Mouse (Mus musculus) kidney, postnatal 36 days (tissue): ENCODE results near the gene Klrb1c.
"Not testable (repeated sequence)": the region's sequence is repeated elsewhere in the genome, so short reads cannot be mapped to it uniquely, and the experiment has no call there.

Experiments used
- DNase-seq, 2 experiments: peaks; one replicate each; pipeline ENCODE4 v3.0.0; 2021 to 2022; ENCODE audit warnings: mixed read lengths in 2 of 2

Gene Klrb1c

DNA sequence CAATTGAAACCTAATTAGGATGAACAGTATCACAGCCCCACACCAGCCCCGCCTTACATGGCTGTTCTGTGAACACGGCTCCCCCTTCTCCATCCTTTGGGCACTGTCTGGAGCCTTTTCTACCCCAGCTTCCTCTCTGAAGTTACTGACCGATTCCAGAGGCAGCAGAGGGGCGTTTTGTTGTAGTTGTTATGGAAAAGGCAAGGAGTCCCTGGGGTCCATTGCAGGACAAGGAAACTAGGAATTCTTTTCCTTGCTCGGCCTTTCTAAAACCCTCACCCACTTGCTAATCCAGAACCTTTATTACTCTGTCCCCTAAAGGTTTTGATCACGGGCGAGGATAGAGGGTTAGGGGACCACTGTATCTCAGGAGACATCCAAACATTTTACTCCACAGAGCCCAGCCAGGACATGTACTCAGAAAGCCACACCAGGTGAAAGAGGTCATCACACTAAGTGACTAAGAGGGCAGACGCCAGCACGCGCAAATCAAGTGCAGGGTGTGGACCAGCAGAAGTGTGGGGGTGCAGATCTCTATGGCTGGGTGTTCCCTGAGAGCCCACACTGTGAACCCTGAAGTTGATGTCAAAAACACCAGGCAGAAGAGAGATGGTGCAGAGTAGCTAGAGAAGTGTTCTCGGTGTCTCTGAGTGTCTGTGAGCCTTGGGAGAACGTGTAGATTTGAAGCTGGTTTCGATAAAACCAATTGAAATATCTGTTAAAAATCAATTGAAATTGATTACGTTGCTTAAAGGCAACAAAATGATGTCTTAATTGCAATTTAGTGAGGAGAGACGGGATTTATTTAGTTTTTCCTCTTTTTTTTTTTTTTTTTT is 9.1 kb upstream of the Klrb1c start:
- peak; percentile 5 to 7 for DNase-seq

DNA sequence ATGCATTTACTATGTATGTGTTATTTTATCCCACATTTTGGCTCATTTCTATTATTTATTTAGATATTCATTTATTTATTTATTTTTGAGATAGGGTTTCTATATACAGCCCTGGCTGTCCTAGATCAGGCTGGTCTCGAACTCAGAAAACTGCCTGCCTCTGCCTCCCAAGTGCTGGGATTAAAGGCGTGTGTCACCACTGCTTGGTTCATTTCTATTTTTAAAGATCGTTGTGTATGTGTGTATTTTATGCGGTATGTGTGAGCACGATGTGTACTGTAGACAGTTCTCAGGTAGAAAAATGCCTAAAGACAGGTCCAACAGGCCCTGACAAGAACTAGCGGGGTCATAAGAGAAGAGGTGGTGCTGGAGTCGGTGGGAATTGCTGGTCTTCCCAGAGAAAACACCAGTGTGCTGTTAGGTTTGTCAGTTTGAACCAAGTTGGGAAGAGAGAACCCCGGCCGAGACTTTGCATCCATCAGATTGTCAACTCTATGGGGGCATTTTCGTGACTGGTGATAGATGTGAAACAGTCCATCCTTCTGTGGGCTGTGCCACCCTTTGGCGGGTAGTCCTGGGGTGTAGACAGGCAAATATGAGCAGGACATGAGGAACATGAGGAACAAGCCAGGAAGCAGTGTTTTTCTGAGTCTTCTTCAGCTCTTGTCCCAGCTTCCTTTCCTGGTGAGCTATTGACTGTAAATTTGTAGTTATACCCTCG is 8.3 kb upstream of the Klrb1c start:
- DNase-seq, result no peak

DNA sequence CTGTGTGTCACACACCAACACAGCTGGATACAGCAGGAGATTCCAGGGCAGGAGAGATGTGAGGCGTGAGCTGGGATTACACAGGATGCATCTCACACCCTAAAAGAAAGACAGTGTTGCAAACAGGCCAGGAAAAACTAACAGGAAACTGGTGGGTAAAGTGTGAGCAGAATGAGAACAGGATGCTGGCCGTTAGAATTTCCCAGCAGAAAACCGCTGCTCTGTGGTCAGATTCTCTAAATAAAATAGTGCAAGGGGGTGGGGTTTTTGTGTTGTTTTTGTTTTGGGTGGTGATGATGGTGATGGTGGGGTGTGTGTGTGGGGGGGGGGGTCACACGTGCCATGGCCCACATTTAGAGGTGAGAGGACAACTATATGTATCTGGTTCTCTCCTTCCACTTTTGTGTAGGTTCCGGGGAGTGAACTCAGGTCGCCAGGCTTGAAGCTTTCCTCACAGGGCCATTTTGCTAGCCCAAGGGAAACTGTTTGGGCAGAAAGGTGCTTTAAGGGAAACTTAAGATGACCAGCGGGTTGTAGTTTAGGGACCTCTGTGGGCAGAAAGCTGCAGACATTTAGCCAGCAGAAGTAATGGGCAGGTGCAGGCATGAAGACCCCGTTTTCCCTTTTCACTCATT is 7.4 kb upstream of the Klrb1c start:
- DNase-seq, result no peak

DNA sequence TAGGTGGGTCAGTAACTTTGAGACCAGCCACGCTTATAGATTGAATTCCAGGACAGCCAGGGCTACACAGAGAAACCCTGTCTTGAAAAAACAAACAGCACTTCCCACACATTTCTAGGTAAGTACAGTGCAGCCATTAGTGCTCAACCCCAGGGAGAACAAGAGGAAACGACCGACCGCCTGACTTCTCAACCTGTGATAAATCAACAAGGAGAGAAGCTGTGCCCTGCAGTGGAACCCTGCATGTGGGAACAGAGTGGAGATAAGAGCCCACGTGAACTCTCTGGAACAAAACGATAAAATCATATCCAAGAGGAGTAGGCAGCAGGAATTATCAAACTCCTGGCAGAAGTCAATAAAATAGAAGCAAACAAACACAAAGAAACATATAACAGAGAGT is 4.7 kb upstream of the Klrb1c start:
- no peak for DNase-seq

DNA sequence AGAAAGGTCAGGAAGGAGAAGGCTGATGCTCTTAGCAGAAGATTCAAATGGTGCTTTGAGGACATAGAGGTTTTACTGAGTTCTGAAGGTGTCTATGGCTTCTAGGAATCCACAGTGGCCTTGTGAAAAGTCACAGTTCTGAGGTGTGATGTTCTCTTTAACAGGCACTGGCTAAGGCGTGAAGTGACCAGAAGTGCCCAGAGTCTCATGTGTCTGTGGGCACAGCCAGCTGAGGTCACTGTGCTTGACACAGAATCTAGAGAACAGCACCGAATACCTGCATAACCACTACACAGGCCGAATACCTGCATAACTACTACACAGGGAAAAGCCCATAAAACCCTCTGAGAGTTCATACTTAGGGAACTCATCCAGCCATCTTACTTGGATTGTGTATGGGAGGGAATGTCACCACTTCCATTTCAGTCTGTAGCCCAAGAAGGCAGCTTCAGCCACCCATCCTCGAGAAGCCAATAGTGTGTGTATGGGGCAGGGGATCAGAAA is 1.5 kb upstream of the Klrb1c start:
- DNase-seq, result not testable (repeated sequence)

DNA sequence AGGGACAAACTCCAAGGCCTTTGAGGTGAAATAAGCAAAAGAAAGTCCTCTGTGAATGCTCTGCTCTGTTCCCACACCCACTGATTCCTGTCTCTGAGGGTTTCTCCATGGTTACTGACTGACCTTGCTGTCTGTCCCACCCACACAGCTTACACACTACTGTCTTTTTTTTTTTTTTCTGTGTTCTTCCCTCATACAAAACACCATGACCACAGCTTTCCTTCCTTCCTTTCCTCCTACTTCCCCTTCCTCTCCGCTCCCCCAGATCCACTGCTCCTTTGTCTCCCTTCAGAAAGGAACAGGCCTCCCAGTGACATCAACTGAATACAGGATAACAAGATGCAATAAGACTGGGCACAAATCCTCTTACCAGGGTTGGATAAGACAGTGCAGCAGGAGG is 498 bp downstream of the Klrb1c start:
- no peak for DNase-seq

DNA sequence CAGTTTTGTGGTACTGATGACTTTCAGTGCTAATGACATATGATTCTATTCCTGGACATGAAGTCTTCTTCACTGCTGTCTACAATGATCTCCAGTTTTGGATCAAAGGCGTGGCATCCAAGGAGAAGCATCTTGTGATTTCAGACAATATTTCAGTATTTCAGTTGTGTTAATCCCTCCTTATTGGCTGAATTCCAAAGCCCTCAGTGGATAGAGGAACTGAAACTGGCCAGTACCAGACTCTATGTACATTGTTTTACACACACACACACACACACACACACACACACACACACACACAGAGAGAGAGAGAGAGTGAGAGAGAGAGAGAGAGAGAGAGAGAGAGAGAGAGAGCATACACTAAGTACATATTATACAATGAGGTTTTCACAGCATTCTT is 2.6 kb downstream of the Klrb1c start:
- not testable (repeated sequence) for DNase-seq

DNA sequence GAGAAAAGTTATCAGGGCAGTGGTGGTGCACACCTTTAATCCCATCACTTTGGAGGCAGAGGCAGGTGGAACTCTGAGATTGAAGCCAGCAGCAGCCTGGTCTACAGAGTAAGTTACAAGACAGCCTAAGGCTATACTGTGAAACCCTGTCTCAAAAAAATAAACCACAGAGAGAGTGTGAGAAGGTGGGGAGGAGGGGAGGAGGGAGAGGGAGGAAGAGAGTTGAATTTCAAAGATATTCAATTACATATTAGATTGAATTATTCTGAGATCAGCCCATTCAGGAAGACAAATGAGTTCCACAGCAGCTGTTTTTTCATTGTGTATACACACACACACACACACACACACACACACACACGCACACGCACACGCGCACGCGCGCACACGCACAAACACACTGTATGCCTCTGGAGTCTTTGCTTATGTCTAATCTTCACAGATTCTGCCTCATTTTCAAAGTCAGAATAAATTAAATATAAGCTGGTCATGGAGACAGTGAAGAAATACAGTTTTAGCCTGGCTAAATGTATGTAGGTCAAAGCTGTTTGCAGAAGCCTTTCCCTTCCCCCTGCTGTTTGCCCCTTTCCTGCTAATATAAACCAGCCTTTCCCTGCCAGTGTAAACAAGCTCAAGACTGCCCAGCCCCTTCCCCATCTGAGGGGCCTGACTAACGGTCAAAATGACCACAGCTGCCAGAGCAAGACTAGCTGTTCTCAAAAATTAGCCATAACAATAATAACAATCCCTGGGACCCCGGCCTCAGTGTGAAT is 19.3 kb downstream of the Klrb1c start:
- no peak for DNase-seq

DNA sequence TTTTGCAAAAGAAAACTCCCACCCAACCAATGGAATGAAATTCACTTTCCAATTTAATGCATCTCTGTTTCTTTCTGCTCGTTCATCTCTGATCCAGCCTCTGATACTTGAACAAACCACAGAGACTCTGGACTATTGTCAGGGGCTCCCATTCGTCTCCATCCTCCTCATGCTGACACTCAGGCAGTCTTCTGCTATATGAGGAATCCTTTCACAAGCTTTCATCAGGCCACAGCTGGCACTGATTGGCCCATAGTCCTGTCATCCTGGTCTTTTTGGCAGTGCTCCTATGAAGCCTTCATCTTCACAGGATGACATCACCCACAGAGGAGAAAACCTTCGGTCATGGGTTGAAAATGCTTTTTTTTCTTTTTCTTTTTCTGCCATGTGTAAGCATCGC is 21.0 kb downstream of the Klrb1c start:
- DNase-seq, result no peak

DNA sequence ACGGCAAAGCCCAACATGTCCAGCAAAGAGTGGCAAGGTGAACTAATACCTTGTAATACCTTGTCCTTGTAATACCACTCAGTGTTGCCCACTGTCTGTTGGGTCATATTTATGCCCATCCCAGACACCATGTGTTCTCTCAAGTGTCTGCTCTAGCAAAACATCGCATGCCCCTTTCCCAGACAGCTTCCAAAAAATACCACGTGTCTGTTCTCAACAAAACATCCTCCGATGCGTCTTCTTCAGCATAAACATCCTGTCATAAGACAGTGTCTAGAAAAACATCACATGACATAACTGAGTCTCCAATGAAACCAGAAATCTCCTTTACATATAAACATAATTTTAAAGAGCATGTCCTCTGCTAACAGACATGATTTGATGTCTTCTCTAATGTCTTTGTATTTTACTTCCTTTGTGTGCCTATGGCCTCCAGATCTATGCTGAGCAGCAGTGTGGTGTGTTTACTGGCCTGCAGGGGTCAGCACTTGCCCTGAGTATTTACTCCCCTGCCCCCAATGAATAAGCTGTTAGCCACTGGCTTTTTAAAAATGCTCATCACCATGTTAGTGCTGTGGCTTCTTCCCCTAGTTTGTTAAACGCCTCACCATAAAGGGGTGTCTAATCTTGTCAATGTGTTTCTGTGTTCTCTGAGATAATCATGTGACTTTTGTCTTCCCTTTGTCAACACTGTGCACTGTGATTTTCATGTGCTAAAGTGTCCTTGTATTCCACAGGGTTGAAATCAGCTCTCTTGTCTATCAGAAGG is 22.3 kb downstream of the Klrb1c start:
- peak; percentile 53 to 75 for DNase-seq

DNA sequence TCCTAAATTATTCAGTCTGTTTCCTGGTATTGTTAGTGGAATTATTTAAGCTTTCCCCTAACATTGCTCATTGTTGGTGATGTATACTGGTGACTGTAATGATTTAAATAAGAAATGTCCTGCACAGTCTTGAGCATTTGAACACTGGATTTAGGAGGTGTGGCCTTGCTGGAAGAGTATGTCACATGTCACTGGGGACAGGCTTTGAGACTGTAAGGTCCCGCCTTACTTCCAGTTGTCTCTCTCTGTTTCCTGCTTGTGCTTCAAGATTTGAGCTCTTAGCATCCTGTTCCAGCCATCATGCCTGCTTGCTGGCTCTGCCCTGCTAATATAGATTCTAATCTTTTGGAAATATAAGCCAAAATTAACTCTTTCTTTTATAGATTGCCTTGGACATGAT is 23.8 kb downstream of the Klrb1c start:
- DNase-seq, result no peak

DNA sequence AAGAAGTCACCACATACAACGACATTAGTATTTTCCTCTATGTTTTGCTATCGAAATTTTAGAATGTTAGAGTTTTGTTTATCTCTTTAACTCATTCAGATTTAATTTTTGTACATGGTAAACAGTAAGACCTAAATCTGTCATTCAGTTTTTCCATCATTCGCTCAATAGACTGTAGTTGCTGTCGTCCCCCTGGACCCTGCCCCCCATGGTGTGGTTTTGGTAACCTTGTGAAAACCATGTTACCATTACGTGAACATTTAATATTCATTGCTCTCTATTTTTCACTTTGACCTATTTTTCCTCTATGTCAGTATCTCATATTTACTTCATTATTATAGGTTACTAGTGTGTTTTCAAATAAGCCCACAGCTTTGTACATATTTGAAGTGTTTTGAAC is 24.4 kb downstream of the Klrb1c start:
- no peak for DNase-seq

DNA sequence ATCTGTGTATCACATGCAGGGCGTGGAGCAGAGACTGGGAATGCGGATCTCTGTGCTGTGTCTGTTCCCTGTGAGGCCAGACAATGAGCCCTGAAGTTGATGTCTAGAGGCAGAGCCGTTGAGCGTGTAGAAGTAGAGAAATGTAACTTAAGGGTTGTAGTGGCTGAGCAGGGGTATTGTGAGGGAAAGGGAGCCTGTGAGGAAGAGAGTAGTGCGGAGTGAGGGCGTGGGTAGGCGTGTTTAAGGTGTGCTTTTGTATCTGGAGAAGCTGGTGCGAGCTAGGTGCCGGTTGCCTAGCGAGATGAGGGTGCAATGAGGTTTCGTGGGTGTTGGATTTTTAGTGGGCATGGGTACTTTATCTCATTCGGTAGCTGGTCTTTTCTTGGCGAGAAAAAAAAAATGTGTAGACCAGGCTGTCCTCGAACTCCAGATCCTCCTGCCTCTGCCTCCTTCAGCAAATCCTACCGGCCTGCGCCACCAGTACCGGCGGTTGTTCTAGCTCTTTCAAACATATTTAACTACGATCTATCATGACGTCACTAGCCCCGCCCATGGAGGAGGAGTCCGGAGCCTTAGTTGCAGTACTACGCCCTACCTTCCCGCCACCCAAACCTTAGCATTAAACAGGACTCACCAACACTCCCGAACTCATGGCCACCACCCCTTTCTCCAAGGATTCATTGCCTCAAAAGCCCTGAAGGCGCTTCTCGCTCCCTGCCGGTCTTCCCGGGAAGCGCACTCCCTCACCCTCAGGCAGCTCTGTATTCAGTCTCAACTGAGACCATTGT is 25.1 kb downstream of the Klrb1c start:
- peak; percentile 93 to 99 for DNase-seq

DNA sequence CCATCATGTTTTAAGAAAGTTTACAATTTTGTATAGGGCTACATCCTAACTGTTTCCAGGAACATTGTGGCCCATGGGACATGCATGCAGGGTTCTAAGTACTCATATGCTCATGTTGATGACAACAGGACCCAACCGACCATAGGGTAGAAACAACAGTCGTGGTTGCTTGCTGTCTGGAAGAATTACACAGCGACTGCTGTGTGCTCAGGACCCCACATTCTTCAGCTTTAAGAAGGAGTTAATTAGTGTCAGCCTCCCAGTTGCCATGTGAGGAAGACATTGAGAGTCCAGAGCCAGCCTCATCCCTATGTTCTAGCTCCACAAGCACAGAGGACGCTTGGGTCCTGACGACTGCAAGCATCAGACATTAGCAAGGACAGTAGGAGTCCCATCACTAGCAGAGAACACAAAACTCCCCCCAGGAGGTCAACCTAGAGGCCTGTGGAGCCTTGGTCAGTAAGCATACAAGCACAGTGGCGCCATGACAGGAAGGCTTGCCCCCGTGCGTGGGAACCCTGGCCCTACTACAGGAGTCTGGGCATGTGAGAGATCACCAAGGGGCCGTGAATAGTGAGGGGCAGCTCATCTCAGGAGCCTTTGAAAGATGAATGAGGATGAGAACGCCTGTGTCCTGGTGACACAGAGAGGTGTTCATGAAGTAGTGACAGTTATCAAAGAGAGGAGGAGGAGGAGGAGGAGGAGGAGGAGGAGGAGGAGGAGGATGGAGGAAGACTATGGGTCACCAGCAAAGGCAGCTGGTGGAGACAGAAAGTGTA is 25.9 kb downstream of the Klrb1c start:
- not testable (repeated sequence) for DNase-seq

DNA sequence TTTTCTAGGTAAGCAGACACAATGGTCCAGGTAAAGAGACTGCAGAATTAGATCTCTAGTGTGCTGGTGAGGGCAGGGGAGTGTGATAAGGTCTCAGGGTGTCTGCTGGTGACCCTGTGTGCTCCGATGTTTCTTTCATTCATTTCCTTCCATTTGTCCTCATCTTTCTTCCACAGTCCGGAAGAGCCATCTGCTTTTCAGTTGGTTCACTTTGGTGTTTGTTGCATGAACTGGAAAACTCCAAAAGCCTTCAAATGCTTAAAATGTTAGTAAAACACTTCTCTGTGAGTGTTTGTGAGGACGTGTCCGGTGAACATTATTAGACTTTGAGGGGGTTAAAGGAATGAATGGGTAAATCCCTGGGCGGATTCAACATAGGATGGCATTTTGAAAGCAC is 27.9 kb downstream of the Klrb1c start:
- DNase-seq, result no peak

DNA sequence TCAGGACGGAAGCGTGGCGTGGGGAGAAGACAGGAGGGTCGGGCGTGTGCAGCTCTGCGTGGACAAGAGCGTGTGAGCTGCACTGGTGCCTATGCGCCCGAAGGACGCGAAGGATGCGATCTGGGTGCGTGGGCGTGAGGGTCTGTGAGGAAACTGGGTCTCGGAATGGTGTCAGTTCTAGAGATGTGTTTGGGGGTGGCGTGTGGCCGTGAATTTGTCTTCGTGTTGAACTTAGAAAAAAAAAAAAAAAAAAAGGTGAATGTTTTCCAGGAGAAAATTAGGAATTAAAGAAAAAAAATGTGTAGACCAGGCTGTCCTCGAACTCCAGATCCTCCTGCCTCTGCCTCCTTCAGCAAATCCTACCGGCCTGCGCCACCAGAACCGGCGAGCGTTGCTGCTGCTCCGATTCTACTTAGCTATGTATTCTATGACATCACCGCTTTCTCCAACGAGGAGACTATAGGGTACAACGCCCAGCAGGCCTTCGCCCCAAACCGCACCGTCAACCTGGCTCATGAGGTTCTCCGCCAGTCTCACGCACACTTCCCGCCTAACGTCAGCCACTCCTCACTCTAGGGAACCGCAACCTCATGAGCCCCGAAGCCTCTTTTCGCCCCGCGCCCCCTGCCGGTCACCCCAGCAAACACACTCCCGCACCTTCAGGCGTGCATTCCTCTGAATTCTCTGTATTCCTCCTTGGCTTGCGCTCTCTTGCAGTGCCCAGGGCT is 28.4 kb downstream of the Klrb1c start:
- DNase-seq, result peak; percentile 85 to 86

DNA sequence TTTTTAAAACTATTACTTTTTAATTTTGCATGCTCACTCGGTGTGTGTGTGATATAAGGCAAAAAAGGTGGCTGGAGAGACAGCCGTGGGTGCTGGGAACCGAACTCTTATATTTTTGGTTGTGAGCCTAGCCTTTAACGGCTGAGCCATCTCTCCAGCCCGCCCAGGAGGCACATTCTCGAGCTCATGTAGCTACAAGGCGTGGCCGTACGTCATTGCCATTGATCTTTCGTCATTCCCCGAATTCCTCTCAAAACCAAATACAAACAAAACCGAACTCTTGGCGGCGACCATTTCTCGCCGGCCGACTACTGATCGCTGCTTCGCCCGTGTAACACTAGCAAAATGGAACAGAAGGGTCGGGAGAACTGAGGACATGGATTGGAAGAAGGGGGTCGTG is 29.0 kb downstream of the Klrb1c start:
- peak; percentile 90 to 92 for DNase-seq

DNA sequence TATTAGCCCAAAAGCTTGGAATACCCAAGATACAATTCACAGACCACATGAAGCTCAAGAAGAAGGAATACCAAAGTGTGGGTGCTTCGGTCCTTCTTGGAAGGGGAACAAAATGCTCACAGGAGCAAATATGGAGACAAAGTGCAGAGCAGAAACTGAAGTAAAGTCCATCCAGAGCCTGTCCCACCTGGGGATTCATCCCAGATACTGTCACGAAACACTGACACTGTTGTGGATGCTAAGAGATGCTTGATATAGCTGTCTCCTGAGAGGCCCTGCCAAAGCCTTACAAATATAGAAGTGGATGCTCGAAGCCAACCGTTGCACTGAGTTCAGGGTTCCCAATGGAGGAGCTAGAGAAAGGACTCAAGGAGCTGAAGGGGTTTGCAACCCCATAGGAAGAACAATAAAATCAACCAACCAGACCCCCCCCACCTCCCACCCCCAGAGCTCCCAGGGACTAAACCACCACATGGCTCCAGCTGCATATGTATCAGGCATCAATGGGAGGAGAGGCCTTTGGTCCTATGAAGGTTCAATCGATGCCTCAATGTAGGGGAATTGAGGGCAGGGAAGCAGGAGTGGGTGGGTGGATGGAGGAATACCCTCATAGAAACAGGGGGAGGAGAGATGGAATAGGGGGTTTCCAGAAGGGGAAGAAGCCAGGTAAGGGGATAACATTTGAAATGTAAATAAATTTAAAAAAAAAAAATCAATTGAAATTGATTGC is 29.6 kb downstream of the Klrb1c start:
- DNase-seq, result no peak

DNA sequence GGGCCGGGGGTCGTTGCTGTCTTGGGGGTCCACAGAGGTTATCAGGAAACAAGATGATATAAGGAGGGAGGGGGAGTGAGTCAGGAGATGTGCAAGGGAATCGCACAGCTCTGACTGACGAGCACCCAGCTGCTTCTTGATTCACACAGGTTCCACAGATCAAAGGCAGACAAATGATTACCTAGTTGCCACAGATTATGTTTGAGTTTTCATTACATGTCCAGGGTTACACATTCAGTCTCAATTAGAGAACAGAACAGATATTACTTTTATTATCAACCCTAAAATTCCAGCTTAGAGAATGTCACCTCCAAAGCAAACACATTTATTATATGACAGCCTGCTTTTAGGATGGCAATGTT is 33.6 kb downstream of the Klrb1c start:
- DNase-seq, result not testable (repeated sequence)
